In the genomic region with DNA sequence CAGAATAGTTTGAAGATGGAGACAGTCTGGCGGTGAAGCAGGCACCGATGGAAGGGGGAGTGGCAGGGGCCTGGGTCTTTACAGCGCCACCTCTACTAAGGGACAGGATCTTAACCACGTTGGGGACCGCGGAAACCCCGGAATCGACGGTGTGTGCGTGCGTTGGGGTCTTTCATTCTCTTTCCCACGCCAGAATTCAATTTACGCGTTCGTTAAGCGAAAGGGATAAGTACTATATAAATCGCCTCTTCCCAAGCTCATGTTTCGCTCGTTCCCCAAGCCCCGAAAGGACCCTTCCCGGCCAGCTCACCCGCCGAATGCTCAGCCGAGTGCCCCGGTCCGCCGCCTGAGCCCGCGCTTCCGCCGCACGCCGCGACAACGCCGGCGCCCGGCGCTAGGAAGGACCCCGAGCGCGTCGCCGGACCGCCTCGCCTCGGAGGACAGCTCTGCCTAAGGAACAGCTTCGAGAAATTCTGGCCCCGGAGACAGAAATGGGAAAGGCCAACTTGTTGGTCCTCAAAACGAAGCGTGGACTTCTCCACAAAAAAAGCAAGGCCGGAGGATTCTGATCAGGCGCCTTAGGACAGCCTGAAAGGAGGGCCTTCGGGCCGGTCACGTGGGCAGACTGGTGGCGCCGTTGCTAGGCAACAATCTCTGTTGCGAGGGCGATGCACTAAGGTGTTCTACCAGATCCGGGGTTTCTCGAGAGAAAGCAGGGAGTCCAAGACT, we compare ENCODE assay signal across 8 mouse cellular contexts. TPM values are rescaled to one million over a fixed set of nuclear protein-coding genes. Genes with fewer than 3 reads are reported as not detected.
A peak's percentile ranks its signal among the peaks of the same experiment; 100 is the strongest.
DNase-seq lines count a peak whose midpoint lies in the region; ATAC-seq and TF ChIP-seq lines count a peak whose summit lies in the region.

A gene (minus strand): TSS at position 401 of the 729 bp plus-strand sequence.
A gene (plus strand): TSS at position 620 of the 729 bp plus-strand sequence.

- ATAC-seq in embryonic facial prominence, embryonic 14.5 days (ENCODE audit: low read depth) = peak; percentile 93
- ATAC-seq in limb, embryonic 14.5 days (ENCODE audit: low FRiP score, low read depth) = peak; percentile 92
- peak; percentile 89 for ATAC-seq in midbrain, postnatal 0 days (ENCODE audit: low FRiP score)

- peaks cover 14% of the 10 kb centered on the region for H3K4me1 ChIP-seq in embryonic facial prominence, embryonic 14.5 days (ENCODE audit: control insufficient read depth, insufficient read depth, low read length)
- H3K4me1 ChIP-seq in limb, embryonic 14.5 days (ENCODE audit: control insufficient read depth, insufficient read depth, low read length) = peaks cover 7% of the 10 kb centered on the region; the same call in 1 of the 2 replicates
- peaks cover 5% of the 10 kb centered on the region; the same call in 1 of the 2 replicates for H3K4me1 ChIP-seq in midbrain, postnatal 0 days (ENCODE audit: insufficient read depth, low read length)

- H3K4me3 ChIP-seq in embryonic facial prominence, embryonic 14.5 days (ENCODE audit: low read depth, low read length) = peak within 1 kb of the TSS; percentile 83
- peak within 1 kb of the TSS; percentile 69 for H3K4me3 ChIP-seq in limb, embryonic 14.5 days (replicated peaks; ENCODE audit: low read length)
- peak within 1 kb of the TSS; percentile 69 for H3K4me3 ChIP-seq in midbrain, postnatal 0 days (ENCODE audit: low read depth, low read length)

- no peaks in the 10 kb centered on the region for H3K27me3 ChIP-seq in embryonic facial prominence, embryonic 14.5 days (replicated peaks; ENCODE audit: control insufficient read depth, insufficient read depth, low read length)
- H3K27me3 ChIP-seq in limb, embryonic 14.5 days (ENCODE audit: control insufficient read depth, insufficient read depth, low read length) = no peaks in the 10 kb centered on the region
- no peaks in the 10 kb centered on the region for H3K27me3 ChIP-seq in midbrain, postnatal 0 days (ENCODE audit: insufficient read depth, low read length)

- peaks cover 17% of the 10 kb centered on the region for H3K36me3 ChIP-seq in embryonic facial prominence, embryonic 14.5 days (ENCODE audit: control insufficient read depth, insufficient read depth, low read length)
- peaks cover 13% of the 10 kb centered on the region for H3K36me3 ChIP-seq in limb, embryonic 14.5 days (ENCODE audit: control insufficient read depth, insufficient read depth, low read length)
- peaks cover 10% of the 10 kb centered on the region for H3K36me3 ChIP-seq in midbrain, postnatal 0 days (ENCODE audit: insufficient read depth, low read length)

- WGBS in embryonic facial prominence, embryonic 14.5 days = under 1% methylated on average over 62 of the region's 62 CpGs
- under 1% methylated on average over 62 of the region's 62 CpGs for WGBS in limb, embryonic 14.5 days
- WGBS in midbrain, postnatal 0 days = under 1% methylated on average over 62 of the region's 62 CpGs

- peak; percentile 95 for DNase-seq in 3T3-L1 (ENCODE audit: low read depth, low spot score)
- peak; percentile 74 to 88 for DNase-seq in adrenal gland, postnatal 4 days (ENCODE audit: low spot score in 2 of 2)
- DNase-seq in embryonic facial prominence, embryonic 14.5 days (ENCODE audit: low spot score) = peak; percentile 94
- peak; percentile 95 for DNase-seq in heart, adult 8-10 months (ENCODE audit: low spot score)
- DNase-seq in kidney, adult 9 months = peak; percentile 95
- peak; percentile 94 for DNase-seq in limb, embryonic 14.5 days (ENCODE audit: low spot score)
- peak; percentile 93 for DNase-seq in midbrain, postnatal 0 days (ENCODE audit: low spot score)
- DNase-seq in spleen, postnatal 14 days (ENCODE audit: low spot score in 2 of 2) = peak; percentile 86 to 92

- H3K4me2 ChIP-seq in embryonic facial prominence, embryonic 14.5 days (ENCODE audit: low read depth, low read length) = peak within 1 kb of the TSS; percentile 87
- H3K4me2 ChIP-seq in limb, embryonic 14.5 days (replicated peaks; ENCODE audit: low read depth, low read length, severe bottlenecking) = peak within 1 kb of the TSS; percentile 77
- H3K4me2 ChIP-seq in midbrain, postnatal 0 days (ENCODE audit: low read depth, low read length, poor library complexity, severe bottlenecking) = peak within 1 kb of the TSS; percentile 68

- TF ChIP-seq CTCF in midbrain, postnatal 0 days (IDR thresholded peaks at IDR 0.05) = peak; percentile 4; the same call in 1 of the 2 replicates

- peak; percentile 92 for TF ChIP-seq POLR2A in limb, embryonic 14.5 days (IDR thresholded peaks at IDR 0.05; ENCODE audit: borderline replicate concordance, extremely low read depth, insufficient read depth, insufficient read length)

- peak within 1 kb of the TSS; percentile 81 for H3K27ac ChIP-seq in embryonic facial prominence, embryonic 14.5 days (replicated peaks; ENCODE audit: low read depth, low read length)
- H3K27ac ChIP-seq in limb, embryonic 14.5 days (replicated peaks; ENCODE audit: low read depth, low read length) = peak within 1 kb of the TSS; percentile 85
- H3K27ac ChIP-seq in midbrain, postnatal 0 days (ENCODE audit: low read depth, low read length) = peak within 1 kb of the TSS; percentile 85

- H3K9me3 ChIP-seq in embryonic facial prominence, embryonic 14.5 days (ENCODE audit: control insufficient read depth, low read length) = no peaks in the 10 kb centered on the region
- H3K9me3 ChIP-seq in limb, embryonic 14.5 days (ENCODE audit: control insufficient read depth, low read length) = no peaks in the 10 kb centered on the region
- no peaks in the 10 kb centered on the region for H3K9me3 ChIP-seq in midbrain, postnatal 0 days (ENCODE audit: low read length)

- peak within 1 kb of the TSS; percentile 89 for H3K9ac ChIP-seq in embryonic facial prominence, embryonic 14.5 days (ENCODE audit: low read depth, low read length)
- peak within 1 kb of the TSS; percentile 69 for H3K9ac ChIP-seq in limb, embryonic 14.5 days (ENCODE audit: low read depth, low read length, severe bottlenecking)
- peak within 1 kb of the TSS; percentile 67 for H3K9ac ChIP-seq in midbrain, postnatal 0 days (replicated peaks; ENCODE audit: low read length, poor library complexity, severe bottlenecking)

RNA-seq across cellular contexts. Expression of the first gene that starts in this region (rescaled TPM):
- total RNA-seq in adrenal gland, postnatal 4 days (2021) = 100 to 1,000 TPM; 116 to 119 TPM
- 130 and 154 TPM in 2 replicates for polyA plus RNA-seq in embryonic facial prominence, embryonic 14.5 days (2014; fragmentation: Nextera tagmentation; extraction: Ambion mirVana)
- 10 to 100 TPM; 33.4 to 37.9 (median 35.2) TPM for total RNA-seq in heart, adult 8-10 months (2022)
- polyA plus RNA-seq in limb, embryonic 14.5 days (2012; rRNA removed) = 95.0 and 113 TPM in 2 replicates
- 137 and 149 TPM in 2 replicates for polyA plus RNA-seq in limb, embryonic 14.5 days (2014; fragmentation: Nextera tagmentation; extraction: Ambion mirVana)
- total RNA-seq in midbrain, postnatal 0 days (2014; rRNA removed) = 63.0 and 69.8 TPM in 2 replicates
- polyA plus RNA-seq in midbrain, postnatal 0 days (2015; fragmentation: Nextera tagmentation; extraction: Ambion mirVana) = 104 and 105 TPM in 2 replicates

RNA-seq across cellular contexts. Expression of the second gene that starts in this region (rescaled TPM):
- total RNA-seq in adrenal gland, postnatal 4 days (2021) = 1 to 10 TPM in 1 of 2 experiments, under 1 TPM in 1; 0.82 to 1.0 TPM
- 1.0 and 2.3 TPM in 2 replicates for polyA plus RNA-seq in embryonic facial prominence, embryonic 14.5 days (2014; fragmentation: Nextera tagmentation; extraction: Ambion mirVana)
- under 1 TPM in 3 of 4 experiments, not detected in 1; 0.30 to 0.35 (median 0.34) TPM for total RNA-seq in heart, adult 8-10 months (2022)
- 0.34 and 0.41 TPM in 2 replicates for polyA plus RNA-seq in limb, embryonic 14.5 days (2012; rRNA removed)
- polyA plus RNA-seq in limb, embryonic 14.5 days (2014; fragmentation: Nextera tagmentation; extraction: Ambion mirVana) = 0.50 and 1.0 TPM in 2 replicates
- total RNA-seq in midbrain, postnatal 0 days (2014; rRNA removed) = 0.33 and 1.6 TPM in 2 replicates
- 1.7 and 1.8 TPM in 2 replicates for polyA plus RNA-seq in midbrain, postnatal 0 days (2015; fragmentation: Nextera tagmentation; extraction: Ambion mirVana)

Comparison
In these comparisons a context has a peak if more than half of its experiments do, and no peak if none do; other contexts are left out.
1. Peak in every context shown above with its lines: DNase-seq, ATAC-seq, H3K4me3 ChIP-seq and H3K27ac ChIP-seq.